Mouse (Mus musculus): Measurements from ENCODE around the gene Aldh6a1. TPM values are rescaled to one million over a fixed set of nuclear protein-coding genes. Genes with fewer than 3 reads are reported as not detected.

Aldh6a1 gene
- polyA plus RNA-seq, 1 experiment from 2014 or later: 32.9 TPM

DNA sequence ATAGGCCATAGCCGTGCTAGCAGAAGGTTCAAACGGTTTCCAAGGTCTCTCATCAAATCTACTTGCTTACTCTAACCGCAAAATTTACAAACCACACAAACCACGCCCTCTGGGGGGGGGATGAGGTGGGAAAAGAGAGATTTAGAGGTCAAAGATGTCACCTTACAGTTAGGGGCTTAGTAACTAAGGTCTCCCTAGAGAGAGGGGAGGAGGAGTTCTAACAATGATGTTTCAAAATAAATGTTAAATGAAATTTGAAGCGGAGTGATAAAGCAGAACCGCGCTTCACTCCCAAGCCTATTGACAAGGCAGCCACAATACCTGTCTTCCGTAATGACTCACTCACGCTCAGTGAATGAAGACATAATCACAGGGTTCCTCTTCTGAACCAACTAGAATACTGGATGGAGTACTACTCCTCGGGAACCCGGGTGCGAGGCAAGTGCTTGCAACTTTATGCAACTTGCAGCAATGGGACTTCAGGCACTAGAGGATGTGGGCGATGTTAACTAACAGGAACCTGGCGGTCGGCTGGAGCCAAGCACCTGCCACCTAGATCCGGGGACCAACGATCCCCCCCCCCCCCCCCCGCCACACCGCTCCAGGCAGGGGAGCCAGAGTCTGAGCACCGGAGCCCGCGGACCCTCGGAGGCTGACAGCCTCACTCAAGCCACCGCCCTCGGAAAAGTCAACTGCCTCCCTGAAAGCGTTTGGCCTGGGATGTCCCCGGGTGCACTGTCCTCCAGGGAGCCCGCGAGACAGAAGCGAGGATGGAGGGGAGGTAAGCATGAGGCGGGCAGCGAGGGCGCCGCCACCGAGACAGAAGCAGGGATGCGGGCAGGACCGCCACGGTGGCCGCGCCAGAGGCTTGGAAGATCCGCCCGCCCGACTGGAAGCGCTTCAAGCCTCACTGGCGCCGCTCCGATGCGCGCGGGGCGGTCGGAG is 42.7 kb downstream of the Aldh6a1 start:
- H3K4me3 ChIP-seq: peak overlapping the region; percentile 72
- no peaks in the 10 kb centered on the region for H3K9me3 ChIP-seq
- 0 out of 2 replicates have a peak, but pooled peaks cover 4% of the 10 kb centered on the region for H3K27me3 ChIP-seq
- no peaks in the 10 kb centered on the region for H3K36me3 ChIP-seq
- H3K4me2 ChIP-seq: peak overlapping the region; percentile 74
- peak overlapping the region; percentile 87 for H3K9ac ChIP-seq
- H3K4me1 ChIP-seq (replicated peaks): peaks cover 11% of the 10 kb centered on the region
- 2% methylated on average over 43 of the region's 52 CpGs for WGBS
- ATAC-seq (ENCODE audit: low FRiP score): peak; percentile 83
- peak overlapping the region; percentile 94 for H3K27ac ChIP-seq

DNA sequence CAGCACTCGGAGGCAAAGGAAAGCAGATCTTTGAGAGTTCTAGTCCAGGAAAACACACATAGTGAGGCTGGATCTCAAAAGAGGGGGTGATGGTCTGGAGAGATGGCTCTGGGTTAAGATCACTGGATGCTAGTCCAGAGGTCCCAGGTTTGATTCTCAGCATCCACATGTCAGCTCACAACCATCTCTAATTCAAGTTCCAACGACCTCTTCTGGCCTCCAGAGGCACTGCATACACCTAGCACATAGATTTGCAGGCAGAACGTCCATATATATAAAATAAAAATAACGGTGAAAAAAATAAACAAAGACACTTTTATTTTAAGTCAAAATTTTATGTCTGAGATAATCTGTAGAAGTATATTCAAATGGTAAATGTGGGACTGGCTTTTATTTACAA is 43.5 kb downstream of the Aldh6a1 start:
- WGBS: 59% methylated on average over 4 of the region's 4 CpGs
- Histone ChIP-seq H3K27me3 (0 out of 2 replicates have a peak, but pooled peaks cover 4% of the 10 kb centered on the region), H3K36me3 (no peaks in the 10 kb centered on the region), H3K9me3 (no peaks in the 10 kb centered on the region), H3K4me2 (no peak overlapping the region), H3K4me1 (replicated peaks) (peaks cover 11% of the 10 kb centered on the region), H3K4me3 (no peak overlapping the region), H3K9ac (no peak overlapping the region), H3K27ac (no peak overlapping the region)
- ATAC-seq (ENCODE audit: low FRiP score): no peak

DNA sequence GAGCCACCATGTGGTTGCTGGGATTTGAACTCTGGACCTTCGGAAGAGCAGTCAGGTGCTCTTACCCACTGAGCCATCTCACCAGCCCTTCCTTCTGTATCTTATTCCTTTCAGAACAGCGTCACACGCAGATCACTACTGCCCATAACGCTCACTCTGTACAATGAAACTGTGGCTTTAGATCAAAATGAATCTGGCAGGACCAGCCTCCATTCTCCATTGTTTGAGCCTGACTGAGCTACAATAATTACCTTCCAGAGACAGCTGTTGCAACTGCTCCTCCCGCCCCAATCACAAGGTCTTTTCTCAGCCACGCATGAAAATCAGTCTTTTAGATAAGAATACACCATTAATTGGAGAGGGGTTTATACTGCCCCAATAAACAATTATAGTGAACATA is 46.3 kb downstream of the Aldh6a1 start:
- no peaks in the 10 kb centered on the region for H3K9me3 ChIP-seq
- H3K4me2 ChIP-seq: no peak overlapping the region
- H3K27ac ChIP-seq: no peak overlapping the region
- H3K27me3 ChIP-seq: no peaks in the 10 kb centered on the region
- H3K36me3 ChIP-seq: no peaks in the 10 kb centered on the region
- H3K4me3 ChIP-seq: no peak overlapping the region
- H3K4me1 ChIP-seq (replicated peaks): peaks cover 9% of the 10 kb centered on the region
- ATAC-seq (ENCODE audit: low FRiP score): no peak
- no peak overlapping the region for H3K9ac ChIP-seq
- WGBS: 72% methylated on average over 6 of the region's 6 CpGs

DNA sequence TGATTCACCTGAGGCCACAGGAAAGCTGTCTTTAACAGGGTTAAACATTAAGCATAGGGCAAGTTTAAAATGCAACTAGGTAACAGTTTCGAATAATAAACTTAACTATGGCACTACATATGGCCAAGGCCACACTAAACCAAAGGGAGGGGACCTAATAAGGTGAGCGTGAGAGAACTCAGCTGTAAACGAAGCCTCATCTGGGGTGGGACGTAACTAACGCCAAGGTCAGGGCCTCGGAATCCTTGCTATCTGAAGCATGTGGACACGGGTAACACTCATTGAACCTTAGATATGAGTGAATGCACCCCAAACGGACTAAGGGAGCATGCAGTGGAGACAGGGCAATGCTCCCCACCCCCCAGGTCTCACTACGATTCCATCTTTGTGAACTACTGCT is 47.9 kb downstream of the Aldh6a1 start:
- no peak for ATAC-seq (ENCODE audit: low FRiP score)
- H3K9ac ChIP-seq: no peak overlapping the region
- H3K9me3 ChIP-seq: no peaks in the 10 kb centered on the region
- H3K36me3 ChIP-seq: no peaks in the 10 kb centered on the region
- peaks cover 3% of the 10 kb centered on the region for H3K4me1 ChIP-seq (replicated peaks)
- no peak overlapping the region for H3K27ac ChIP-seq
- no peaks in the 10 kb centered on the region for H3K27me3 ChIP-seq
- H3K4me2 ChIP-seq: no peak overlapping the region
- WGBS: 84% methylated on average over 9 of the region's 9 CpGs
- H3K4me3 ChIP-seq: no peak overlapping the region

DNA sequence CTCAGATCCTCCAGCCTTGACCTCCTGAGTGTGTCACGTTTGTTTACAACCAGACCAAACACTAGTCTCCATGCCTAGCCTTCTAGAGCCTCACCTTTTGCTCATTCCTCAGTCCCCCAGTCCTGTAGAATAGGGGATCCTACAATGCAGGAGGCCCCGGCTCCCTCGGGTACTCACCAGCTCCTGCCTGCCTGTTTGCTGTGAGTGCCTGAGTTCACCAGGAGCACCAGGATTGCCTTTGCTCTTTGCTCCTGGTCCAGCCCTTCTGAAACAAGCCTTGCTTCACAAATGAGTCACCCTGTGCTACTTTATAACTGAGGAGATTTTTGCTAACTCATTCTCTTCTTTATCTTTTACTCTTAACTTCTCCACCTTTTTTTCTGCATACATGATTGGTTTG is 50.2 kb downstream of the Aldh6a1 start:
- no peak for ATAC-seq (ENCODE audit: low FRiP score)
- 73% methylated on average over 3 of the region's 3 CpGs for WGBS
- Histone ChIP-seq H3K4me2 (no peak overlapping the region), H3K4me1 (replicated peaks) (no peaks in the 10 kb centered on the region), H3K36me3 (no peaks in the 10 kb centered on the region), H3K27me3 (no peaks in the 10 kb centered on the region), H3K4me3 (no peak overlapping the region), H3K9me3 (no peaks in the 10 kb centered on the region), H3K9ac (no peak overlapping the region; the same call in 1 of the 2 replicates), H3K27ac (no peak overlapping the region)

DNA sequence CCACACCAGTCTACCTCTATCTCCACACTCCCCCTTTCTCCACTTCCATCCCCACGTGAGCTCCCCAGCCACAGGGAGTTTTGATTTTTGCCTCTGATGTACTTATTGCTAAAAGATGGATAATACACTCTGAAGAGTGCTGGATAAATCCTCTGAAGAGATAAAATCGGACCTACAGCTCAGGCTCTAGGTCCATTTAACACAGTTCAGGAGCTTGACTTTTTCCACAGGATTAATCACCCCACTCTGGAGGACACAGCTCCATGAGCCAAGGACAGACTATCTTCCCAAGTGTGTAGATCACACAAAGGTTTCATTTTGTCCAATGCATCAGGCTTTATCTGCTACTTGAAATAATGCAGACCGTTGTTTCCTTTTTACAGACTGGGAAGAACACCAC is 50.7 kb downstream of the Aldh6a1 start:
- Histone ChIP-seq H3K9me3 (no peaks in the 10 kb centered on the region), H3K27ac (no peak overlapping the region), H3K4me1 (replicated peaks) (no peaks in the 10 kb centered on the region), H3K4me3 (no peak overlapping the region), H3K27me3 (no peaks in the 10 kb centered on the region), H3K4me2 (no peak overlapping the region), H3K9ac (no peak overlapping the region), H3K36me3 (no peaks in the 10 kb centered on the region)
- WGBS: 85% methylated on average over 3 of the region's 3 CpGs
- ATAC-seq (ENCODE audit: low FRiP score): no peak

DNA sequence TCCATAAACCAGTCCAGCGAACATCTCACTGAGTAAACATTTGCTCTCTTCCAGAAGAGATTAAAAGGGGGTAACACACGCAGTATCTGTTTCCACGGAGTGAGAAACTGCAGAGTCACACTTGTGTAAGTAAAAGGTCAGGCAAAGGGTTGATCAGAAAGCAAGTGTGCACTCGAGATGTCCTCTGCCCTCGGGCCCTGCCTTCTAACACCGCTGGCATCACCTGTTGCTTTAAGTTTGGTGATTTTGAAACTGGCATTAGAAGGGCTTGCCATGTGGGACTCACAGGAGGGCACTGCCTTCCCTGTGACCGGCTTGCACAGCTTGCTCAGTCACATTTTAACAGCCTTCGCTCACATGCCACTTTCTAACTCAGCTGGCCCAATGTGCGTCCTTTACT is 51.1 kb downstream of the Aldh6a1 start:
- no peak for ATAC-seq (ENCODE audit: low FRiP score)
- Histone ChIP-seq H3K4me1 (replicated peaks) (no peaks in the 10 kb centered on the region), H3K36me3 (no peaks in the 10 kb centered on the region), H3K9me3 (no peaks in the 10 kb centered on the region), H3K27ac (no peak overlapping the region), H3K4me3 (no peak overlapping the region), H3K27me3 (no peaks in the 10 kb centered on the region), H3K9ac (no peak overlapping the region), H3K4me2 (no peak overlapping the region)
- 89% methylated on average over 9 of the region's 9 CpGs for WGBS

DNA sequence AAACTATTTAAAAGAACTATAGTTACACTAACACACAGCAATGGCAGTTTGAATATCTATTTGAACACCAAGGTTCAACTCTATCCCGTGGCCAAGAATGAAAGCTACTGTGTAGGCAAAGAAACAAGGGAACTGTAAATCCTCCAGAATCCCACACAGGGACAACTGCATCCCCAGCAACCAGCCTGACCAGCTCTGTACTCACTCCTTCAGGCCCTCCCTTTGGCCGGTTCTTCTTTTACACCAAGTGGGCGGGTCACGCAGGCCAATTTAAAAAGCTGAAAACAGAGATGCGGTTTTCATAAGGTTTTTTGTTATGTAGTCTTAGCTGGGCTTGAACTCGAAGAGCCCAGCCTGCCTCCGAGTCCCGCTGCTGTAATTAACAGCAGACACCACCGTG is 51.7 kb downstream of the Aldh6a1 start:
- Histone ChIP-seq H3K4me2 (no peak overlapping the region), H3K9me3 (no peaks in the 10 kb centered on the region), H3K4me1 (replicated peaks) (no peaks in the 10 kb centered on the region), H3K9ac (no peak overlapping the region), H3K27ac (no peak overlapping the region), H3K36me3 (no peaks in the 10 kb centered on the region), H3K27me3 (no peaks in the 10 kb centered on the region), H3K4me3 (no peak overlapping the region)
- WGBS: 78% methylated on average over 9 of the region's 9 CpGs
- ATAC-seq (ENCODE audit: low FRiP score): no peak

DNA sequence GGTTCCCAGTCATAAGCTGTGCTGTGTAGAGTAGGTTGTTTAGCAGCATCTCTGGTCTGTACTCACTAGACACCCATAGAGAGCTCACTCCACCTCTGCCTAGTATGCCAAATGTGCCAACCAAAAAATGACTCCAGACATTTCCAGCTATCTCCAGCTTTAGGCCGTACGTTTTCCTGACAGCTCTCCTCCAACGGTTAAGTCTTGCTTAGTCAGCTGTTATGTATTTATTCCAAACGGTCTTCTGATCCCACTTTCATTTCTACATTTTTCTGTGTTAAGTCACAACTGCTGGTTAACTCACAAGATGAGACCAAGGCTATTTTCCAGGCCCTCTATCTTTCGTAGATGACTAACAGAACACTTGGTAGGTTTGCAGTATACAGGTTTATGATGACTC is 52.2 kb downstream of the Aldh6a1 start:
- no peaks in the 10 kb centered on the region for H3K27me3 ChIP-seq
- H3K9me3 ChIP-seq: no peaks in the 10 kb centered on the region
- no peak for ATAC-seq (ENCODE audit: low FRiP score)
- no peak overlapping the region for H3K4me3 ChIP-seq
- H3K36me3 ChIP-seq: no peaks in the 10 kb centered on the region
- no peaks in the 10 kb centered on the region for H3K4me1 ChIP-seq (replicated peaks)
- WGBS: 87% methylated on average over 5 of the region's 5 CpGs
- H3K4me2 ChIP-seq: no peak overlapping the region
- no peak overlapping the region for H3K27ac ChIP-seq
- no peak overlapping the region for H3K9ac ChIP-seq

DNA sequence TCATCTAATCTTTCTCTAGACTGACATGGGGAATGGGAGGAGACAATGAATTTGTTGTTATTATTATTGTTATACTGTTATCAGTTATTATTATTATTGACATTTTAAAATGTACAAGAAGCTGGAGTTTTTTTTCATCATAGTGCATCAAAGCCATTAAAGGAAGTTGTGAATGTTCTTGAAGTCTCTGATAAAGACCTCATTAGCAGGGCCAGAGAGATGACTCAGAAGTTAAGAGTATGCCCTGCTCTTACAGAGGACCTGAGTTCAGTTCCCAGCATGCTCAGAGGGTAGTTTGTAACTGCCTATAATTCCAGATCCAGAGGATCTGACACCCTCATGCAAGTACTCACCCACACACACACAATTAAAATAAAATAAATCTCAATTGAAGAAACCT is 53.1 kb downstream of the Aldh6a1 start:
- H3K9ac ChIP-seq: no peak overlapping the region
- H3K4me3 ChIP-seq: no peak overlapping the region
- no peak for ATAC-seq (ENCODE audit: low FRiP score)
- no peaks in the 10 kb centered on the region for H3K4me1 ChIP-seq (replicated peaks)
- H3K9me3 ChIP-seq: no peaks in the 10 kb centered on the region
- H3K27me3 ChIP-seq: no peaks in the 10 kb centered on the region
- no peak overlapping the region for H3K4me2 ChIP-seq
- H3K27ac ChIP-seq: no peak overlapping the region
- no peaks in the 10 kb centered on the region for H3K36me3 ChIP-seq

DNA sequence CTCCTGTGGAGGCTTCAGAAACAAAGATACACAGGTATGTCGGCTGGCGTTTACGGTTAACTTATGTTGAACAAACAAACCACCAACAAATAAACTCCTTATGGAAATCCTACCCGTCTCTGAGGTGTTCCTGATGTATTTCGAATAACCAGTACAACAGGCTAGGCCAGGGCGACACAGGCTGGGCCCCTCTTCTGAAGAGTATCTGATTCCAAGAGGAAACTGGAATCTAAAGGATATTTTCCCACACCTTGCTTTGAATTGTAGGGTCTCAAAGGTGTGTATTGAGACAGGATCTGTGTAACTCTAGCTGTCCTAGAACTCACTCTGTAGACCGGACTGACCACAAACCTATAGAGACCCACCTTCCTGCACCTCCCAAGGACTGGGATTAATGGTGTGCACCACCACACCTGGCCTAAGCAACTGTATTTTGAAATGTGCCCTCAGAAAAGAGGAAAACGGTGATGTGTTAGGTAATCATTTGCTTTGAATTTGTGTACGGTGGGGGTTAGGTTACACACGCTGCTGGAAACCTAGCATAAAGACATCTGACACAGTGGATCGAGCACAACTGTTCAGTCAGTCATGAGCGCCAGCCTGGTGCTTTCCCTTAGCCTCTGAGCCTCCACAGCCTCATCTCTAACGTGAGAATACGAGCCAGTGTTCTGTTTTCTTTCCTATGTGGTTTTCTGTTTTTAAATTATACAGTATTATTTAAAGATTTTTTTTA is 53.7 kb downstream of the Aldh6a1 start:
- H3K4me3 ChIP-seq: no peak overlapping the region
- no peak overlapping the region for H3K4me2 ChIP-seq
- H3K9me3 ChIP-seq: no peaks in the 10 kb centered on the region
- H3K27me3 ChIP-seq: no peaks in the 10 kb centered on the region
- 91% methylated on average over 14 of the region's 14 CpGs for WGBS
- H3K4me1 ChIP-seq (replicated peaks): no peaks in the 10 kb centered on the region
- no peak overlapping the region for H3K27ac ChIP-seq
- peaks cover 2% of the 10 kb centered on the region; the same call in 1 of the 2 replicates for H3K36me3 ChIP-seq
- H3K9ac ChIP-seq: no peak overlapping the region
- no peak for ATAC-seq (ENCODE audit: low FRiP score)

DNA sequence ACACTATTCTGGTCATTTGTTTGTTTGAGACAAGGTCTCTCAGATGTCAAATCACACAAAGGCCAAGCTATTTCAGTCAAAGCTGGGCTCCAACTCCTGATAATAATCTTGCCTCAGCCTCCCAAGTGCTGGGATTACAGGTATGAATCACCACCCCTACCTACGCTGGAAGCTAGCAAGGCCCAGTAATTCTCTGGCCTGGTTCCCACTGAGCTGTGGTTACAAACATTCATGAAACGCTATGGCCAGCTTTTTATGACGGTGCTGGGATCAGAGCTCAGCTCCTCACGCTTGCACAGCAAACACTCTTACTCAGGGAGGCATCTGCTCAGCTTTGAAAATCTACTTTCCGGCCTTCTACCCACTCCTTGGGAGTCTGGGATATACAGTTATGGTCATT is 57.0 kb downstream of the Aldh6a1 start:
- no peaks in the 10 kb centered on the region for H3K9me3 ChIP-seq
- 98% methylated on average over 5 of the region's 5 CpGs for WGBS
- no peak overlapping the region for H3K27ac ChIP-seq
- H3K4me1 ChIP-seq (replicated peaks): no peaks in the 10 kb centered on the region
- no peak overlapping the region for H3K4me3 ChIP-seq
- no peak overlapping the region for H3K9ac ChIP-seq
- peaks cover 7% of the 10 kb centered on the region; the same call in 1 of the 2 replicates for H3K36me3 ChIP-seq
- H3K27me3 ChIP-seq: no peaks in the 10 kb centered on the region
- H3K4me2 ChIP-seq: no peak overlapping the region
- ATAC-seq (ENCODE audit: low FRiP score): no peak

Data from hindbrain, embryonic 13.5 days (tissue).